Mouse (Mus musculus): ENCODE results near the gene Nlgn3.

GRCm38 (mm10) chrX:101289037-101289436 lies 9.9 kb upstream of the Nlgn3 start:
- TF ChIP-seq CTCF (IDR thresholded peaks at IDR 0.05; ENCODE audit: low read depth) (no peak), EP300 (IDR thresholded peaks at IDR 0.05; ENCODE audit: low read depth) (no peak)

Measured in liver, postnatal 0 days (tissue).